Mouse (Mus musculus) left cerebral cortex, postnatal 14 days (tissue): Measurements from ENCODE around the gene E2f1. TPM values are rescaled to one million over a fixed set of nuclear protein-coding genes. Genes with fewer than 3 reads are reported as not detected.

Experiments
- DNase-seq, 2 experiments: peaks; one replicate each; pipeline ENCODE4 v3.0.0; 2021 to 2022; ENCODE audit warnings: low spot score in 2 of 2, mixed read lengths in 1 of 2
- intact Hi-C: fragments of 180-260 bp; cut with DNase I; formaldehyde crosslinking; loops from one replicate; pipeline ENCODE4 v1.15.1; 2025
- long read RNA-seq, 2 experiments: library from polyadenylated mRNA; stranded (forward); transcript quantifications; one replicate each; pipeline ENCODE4 v2.0.0; 2021
- total RNA-seq, 2 experiments: library from RNA; stranded (reverse); gene quantifications; 2 replicates each; pipeline ENCODE4 v1.2.3; 2021

Gene E2f1
- 10 to 100 TPM; 11.5 to 11.8 TPM for total RNA-seq
- long read RNA-seq, experiment 1, transcript E2f1-202 (7 exons, 2,732 nt) = major isoform, 26 of 36 reads
- long read RNA-seq, experiment 1, transcript E2f1-201 (7 exons, 2,755 nt) = minor isoform, 6 of 36 reads
- long read RNA-seq, experiment 1, partial matches to known transcripts = 2 of 36 reads
- long read RNA-seq, experiment 1, other reads (novel, unspliced or antisense) = 2 of 36 reads
- long read RNA-seq, experiment 2, transcript E2f1-202 (7 exons, 2,732 nt) = major isoform, 19 of 29 reads
- long read RNA-seq, experiment 2, transcript E2f1-201 (7 exons, 2,755 nt) = minor isoform, 7 of 29 reads
- long read RNA-seq, experiment 2, partial matches to known transcripts = 1 of 29 reads
- long read RNA-seq, experiment 2, other reads (novel, unspliced or antisense) = 2 of 29 reads

DNA sequence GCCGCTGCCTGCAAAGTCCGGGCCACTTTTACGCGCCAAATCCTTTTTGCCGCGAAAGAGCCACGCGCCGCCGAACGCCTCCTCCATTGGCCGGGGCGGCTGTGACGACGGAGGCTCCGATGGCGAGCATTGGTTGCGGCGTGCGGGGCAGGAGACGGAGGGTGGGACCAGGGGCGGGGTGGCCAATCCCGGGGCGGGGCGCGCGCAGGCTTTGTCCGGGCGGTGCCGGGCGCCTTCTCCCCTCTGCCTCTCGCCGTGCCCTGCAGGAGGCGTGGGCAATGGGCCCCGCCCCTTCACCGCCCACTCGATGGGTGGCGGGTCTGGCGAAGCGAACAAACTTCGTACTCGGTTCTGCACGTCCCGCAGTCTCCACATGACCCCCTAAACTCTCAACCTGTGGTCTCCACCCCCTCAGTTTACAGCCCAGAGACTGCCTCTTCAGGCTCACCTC lies at the start of gene E2f1:
E2f1 (minus strand) TSS at position 57 of the 451 bp plus-strand sequence.
- intact Hi-C loops = no loop called here

GRCm38 (mm10) chr2:154617061-154617460 lies 47.4 kb upstream of the E2f1 start:
- no peak for DNase-seq
- intact Hi-C loops = no loop called here

More for the DNA sequence above, at the start of gene E2f1:
- DNase-seq = peak; percentile 93 to 95

DNA sequence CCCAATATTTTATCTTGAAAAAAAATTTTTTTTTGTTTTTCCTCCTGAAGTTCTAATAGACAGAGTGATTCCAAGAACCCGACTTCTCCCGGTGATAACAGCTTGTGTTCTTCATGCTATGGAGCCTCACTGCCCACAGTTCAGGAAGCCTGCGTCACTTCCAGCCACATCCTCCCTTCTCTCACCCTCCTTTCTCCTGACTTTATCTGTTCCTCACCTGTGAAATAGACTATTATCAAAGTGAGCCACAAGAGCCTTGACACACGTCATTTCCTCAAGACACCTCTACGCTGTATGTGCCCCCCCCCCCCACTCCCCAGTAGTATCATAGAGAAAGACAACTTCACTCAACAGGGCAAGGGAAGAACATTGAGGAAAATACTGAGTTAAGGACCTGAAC lies 46.0 kb upstream of the E2f1 start:
- no peak for DNase-seq
- intact Hi-C loops = no loop called here

- DNase-seq = no peak
- intact Hi-C loops = loop anchor here (5.0 kb wide), 1 partner anchor 58 kb away; the partner anchor contains the start of gene Necab3
Measured at GRCm38 (mm10) chr2:154614841-154615576, 45.3 kb upstream of the E2f1 start.

DNA sequence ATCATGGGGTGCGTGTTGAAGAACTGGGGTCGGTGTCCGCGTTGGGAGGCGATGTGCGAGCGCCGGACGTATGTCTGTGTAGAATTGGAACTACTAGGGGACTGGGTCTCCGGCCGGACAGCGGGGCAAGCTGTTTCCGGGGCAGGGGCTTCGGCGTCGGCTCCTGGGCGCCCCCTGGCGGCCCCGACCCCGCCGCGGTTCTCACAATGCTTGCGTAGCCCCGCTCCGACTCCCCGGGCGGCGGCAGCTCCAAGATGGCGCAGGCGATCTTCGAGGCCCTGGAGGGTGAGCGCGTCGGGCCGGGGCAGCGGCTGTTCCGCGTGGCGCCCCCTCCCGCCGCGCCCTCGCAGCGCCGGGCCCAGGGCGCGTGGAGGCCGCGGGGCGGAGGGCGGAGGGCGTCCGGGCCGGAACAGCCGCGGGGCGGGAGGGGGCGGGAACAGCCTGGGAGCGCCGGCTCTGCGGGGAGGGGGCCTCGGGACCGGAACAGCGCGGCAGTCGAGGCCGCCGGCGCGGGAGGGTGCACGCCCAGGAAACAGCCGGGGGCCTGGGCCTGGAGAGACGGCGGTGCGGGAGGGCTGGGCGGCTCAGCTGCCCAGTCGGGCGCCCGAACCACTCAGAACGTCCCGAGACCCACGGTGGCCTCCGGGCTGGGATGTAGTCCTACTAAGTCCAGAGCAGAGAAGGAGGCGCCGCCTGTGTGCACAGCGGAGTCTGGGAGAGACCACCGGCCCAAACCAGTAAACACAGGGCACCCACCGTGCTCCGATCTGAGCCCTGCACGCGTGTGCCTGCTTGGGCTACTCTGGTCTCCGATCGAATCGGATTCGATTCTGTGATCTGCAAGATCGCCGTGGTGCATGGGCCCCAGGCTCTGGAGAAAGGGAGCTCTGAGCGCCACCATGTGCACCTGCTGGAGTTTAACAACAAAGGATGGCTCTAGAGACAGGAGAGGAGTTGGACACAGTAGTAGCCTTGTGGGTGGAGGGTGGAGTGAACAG lies 43.7 kb upstream of the E2f1 start, which contains the start of the genes Zfp341 and 4930519P11Rik:
Zfp341 (plus strand) TSS at position 180 of the 998 bp plus-strand sequence.
4930519P11Rik (minus strand) TSS at position 320 of the 998 bp plus-strand sequence.
- intact Hi-C loops = loop anchor here (2.0 to 5.0 kb wide), 2 partner anchors 56 to 197 kb away; partner anchors contain the start of gene Necab3
- peak; percentile 89 to 90 for DNase-seq

DNA sequence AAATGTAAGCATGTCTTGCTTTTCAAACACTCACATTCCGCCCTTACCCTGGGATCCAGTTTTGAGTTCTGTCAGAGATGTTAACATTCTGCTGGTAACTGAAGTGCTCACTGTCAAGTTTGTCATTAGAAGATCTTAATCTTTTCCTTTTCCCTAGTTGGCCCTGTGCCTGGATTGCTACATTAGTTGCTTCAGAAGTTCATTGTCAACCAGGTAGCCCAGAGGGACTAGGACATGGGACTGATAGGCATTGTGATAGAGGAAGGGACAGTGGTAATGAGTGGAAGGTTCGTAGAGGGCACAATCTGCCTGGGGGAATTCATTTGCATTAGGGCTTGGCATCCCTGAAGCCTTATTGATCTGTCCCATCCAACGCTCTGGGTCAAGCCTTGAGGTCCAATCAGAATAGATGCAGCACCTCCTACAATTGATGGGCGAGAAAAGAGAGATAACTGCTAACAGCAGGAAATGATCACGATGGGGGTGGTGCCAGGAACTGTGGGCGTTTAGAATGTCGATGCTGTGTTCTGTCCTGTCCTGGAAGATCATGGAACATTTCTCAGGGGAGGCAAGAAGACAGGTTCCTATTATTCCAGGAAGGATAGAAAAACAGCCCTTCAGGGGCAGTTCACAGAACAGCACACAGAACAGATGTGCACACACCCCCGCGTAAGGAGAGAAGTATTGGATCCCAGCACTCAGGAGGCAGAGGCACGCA lies 39.5 kb upstream of the E2f1 start:
- intact Hi-C loops = no loop called here

DNA sequence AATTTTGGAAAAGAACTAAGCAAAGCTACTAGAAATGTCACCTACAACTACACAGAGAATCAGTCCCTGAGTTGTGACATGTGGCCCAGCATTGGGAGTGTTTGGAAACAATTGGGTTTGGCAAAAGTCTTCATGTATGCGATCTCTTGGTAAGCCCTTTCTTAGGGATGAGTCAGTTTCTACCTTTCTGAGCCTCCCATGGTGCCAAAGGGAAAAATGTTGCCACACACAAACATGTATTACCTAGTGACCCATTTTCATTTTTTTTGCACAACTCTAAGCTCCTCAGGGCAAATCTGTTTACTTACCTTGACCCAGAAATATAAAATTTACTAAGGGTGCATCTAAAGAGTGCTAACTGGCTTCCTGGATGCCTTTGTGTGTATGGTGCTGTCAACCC lies 37.3 kb upstream of the E2f1 start:
- DNase-seq = no peak
- intact Hi-C loops = no loop called here

More for the DNA sequence above, 39.5 kb upstream of the E2f1 start:
- DNase-seq = no peak

DNA sequence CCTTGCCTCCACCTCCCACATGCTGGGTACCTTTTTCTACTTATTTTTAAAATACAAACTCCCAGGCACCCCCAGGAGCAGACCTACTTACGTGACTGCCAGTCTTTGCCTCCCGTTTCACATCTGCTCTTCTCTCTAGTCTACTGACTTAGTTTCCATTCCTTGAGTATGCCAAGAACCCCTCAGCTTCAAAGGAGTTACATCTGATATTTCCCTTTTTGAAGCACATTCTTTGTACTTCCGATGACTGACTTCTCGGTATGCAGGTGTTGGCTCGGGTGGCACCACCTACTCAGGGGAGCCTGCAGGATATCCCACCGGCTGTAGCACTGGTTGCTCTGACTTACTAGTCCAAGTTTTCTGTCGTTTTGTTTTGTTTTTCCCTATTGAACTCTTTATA lies 34.5 kb upstream of the E2f1 start:
- no peak for DNase-seq
- intact Hi-C loops = no loop called here

DNA sequence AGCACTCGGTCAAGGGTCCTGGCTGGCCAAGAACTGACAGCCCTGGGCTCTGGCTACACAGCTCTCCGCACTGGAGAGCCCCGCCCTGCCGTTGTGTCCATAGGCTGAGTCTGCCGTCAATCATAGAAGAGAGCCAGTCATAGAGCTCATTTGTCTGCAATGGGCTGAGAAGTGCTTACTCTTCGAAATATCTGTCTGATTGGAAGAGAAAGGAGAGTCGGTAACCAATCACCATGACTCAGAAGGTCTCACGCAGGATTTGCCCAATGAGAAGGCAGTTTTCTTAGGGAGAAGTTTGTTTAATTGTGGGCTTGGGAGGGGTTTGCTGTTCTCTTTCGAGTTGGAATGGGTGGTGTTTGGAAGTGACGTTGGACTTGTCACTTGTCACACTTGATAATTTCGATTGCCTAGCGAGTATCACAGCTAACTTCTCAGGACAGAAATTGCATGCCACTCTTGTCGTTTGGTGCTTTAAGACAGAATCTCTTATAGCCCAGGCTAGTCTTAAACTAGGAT lies 34.0 kb upstream of the E2f1 start, which contains the start of gene Pxmp4:
Pxmp4 (minus strand) TSS at position 71 of the 516 bp plus-strand sequence.
- peak; percentile 100 for DNase-seq
- intact Hi-C loops = no loop called here

- intact Hi-C loops = no loop called here
- no peak for DNase-seq
Measured at GRCm38 (mm10) chr2:154603007-154603637, 33.4 kb upstream of the E2f1 start.

DNA sequence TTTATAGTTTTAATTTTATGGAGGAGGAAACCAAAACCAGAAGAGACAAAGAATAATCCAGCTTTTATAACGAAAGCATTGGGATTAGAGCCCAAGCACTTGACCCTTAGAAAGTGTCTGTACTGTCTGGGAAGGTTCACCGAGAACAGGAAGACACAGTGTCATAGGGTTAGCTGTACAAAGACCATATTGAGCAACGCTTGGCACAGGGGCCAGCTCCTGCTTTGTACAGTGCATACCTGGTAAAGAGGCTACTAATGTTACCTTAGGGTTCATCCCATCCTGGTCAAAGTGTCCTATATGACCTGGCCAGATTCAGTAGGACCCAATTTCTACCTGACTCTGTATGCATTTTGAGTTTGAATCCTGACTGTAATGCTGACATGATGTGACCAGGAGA lies 31.6 kb upstream of the E2f1 start:
- no peak for DNase-seq
- intact Hi-C loops = no loop called here

- DNase-seq = no peak
- intact Hi-C loops = no loop called here
Measured at GRCm38 (mm10) chr2:154600586-154600985, 30.9 kb upstream of the E2f1 start.

DNA sequence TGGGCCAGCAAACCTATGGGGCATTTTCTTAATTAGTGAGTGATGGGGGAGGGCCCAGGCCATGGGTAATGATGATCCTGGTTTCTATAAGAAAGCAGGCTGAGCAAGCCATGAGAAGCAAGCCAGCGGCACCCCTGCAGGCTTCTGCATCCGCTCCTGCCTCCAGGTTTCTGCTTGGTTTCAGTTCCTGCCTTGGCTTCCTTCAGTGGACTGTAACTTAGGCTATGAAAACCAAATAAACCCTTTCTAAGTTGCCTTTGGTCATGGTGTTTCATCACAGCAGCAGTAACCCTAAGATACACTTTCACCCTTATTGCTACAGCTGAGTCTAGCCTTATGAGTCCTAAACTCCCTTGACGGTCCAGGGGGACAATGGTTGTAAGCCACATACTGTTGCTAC lies 27.7 kb upstream of the E2f1 start:
- intact Hi-C loops = no loop called here
- no peak for DNase-seq

GRCm38 (mm10) chr2:154595775-154596174 lies 26.1 kb upstream of the E2f1 start:
- DNase-seq = peak in 1 of 2 experiments; percentile 41
- intact Hi-C loops = no loop called here

- intact Hi-C loops = no loop called here
- DNase-seq = no peak
Measured at GRCm38 (mm10) chr2:154593025-154593424, 23.3 kb upstream of the E2f1 start.

- intact Hi-C loops = no loop called here
- no peak for DNase-seq
Measured at GRCm38 (mm10) chr2:154591239-154591638, 21.5 kb upstream of the E2f1 start.

DNA sequence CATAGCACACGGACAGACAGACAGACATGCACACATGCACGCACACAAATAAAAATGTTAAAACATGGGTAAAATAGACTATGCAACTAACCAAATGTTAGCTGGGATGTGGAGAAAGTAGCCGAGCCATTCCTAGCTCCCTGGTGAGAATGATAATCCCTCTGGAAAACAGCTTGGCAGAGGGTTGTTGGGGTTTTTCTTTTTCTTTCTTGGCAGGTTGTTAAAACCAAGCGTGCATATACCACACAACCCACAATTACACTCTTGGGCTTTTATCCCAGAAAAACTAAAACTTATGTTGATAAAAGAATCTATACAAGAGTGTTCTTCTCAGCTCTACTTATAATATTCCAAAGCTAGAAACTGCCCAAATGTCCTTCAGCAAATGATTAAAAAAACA lies 19.4 kb upstream of the E2f1 start:
- no peak for DNase-seq
- intact Hi-C loops = no loop called here

GRCm38 (mm10) chr2:154586405-154586804 lies 16.7 kb upstream of the E2f1 start:
- intact Hi-C loops = no loop called here
- peak in 1 of 2 experiments; percentile 50 for DNase-seq
